Mouse (Mus musculus) forebrain, postnatal 0 days (tissue): ENCODE results near the gene Sema3d. TPM values are rescaled to one million over a fixed set of nuclear protein-coding genes. Genes with fewer than 3 reads are reported as not detected.
A peak's percentile ranks its signal among the peaks of the same experiment; 100 is the strongest.

Experiments used
- ATAC-seq: fragments of 200-750 bp; cut with Nextera tagmentation; 2 replicates; pipeline ENCODE4 v1.8.0; 2017; ENCODE audit warnings: mild to moderate bottlenecking, moderate library complexity
- DNase-seq: peaks from one replicate; pipeline ENCODE4 v3.0.0-alpha.2; 2015
- H3K27ac ChIP-seq: fragments of 300-500 bp; sonication (generic); 2 replicates; pipeline ENCODE4 v1.5.1; 2014; ENCODE audit warnings: low read depth, mild to moderate bottlenecking, antibody characterized with exemption, low read length, moderate library complexity, mixed read lengths
- H3K27me3 ChIP-seq: fragments of 300-500 bp; sonication (generic); 2 replicates; pipeline ENCODE4 v1.6.1; 2014; ENCODE audit warnings: mild to moderate bottlenecking, low read length, mixed read lengths; ENCODE audit not compliant: insufficient read depth
- H3K36me3 ChIP-seq: fragments of 300-500 bp; sonication (generic); 2 replicates; pipeline ENCODE4 v1.6.1; 2014; ENCODE audit warnings: mild to moderate bottlenecking, moderate library complexity; ENCODE audit not compliant: insufficient read depth
- H3K4me1 ChIP-seq: fragments of 300-500 bp; sonication (generic); 2 replicates; pipeline ENCODE4 v1.6.1; 2014; ENCODE audit warnings: antibody characterized with exemption; ENCODE audit not compliant: insufficient read depth
- H3K4me2 ChIP-seq: fragments of 300-500 bp; sonication (generic); 2 replicates; pipeline ENCODE4 v1.6.1; 2014; ENCODE audit warnings: low read depth, mild to moderate bottlenecking, moderate library complexity
- H3K4me3 ChIP-seq: fragments of 300-500 bp; sonication (generic); 2 replicates; pipeline ENCODE4 v1.5.1; 2014; ENCODE audit warnings: low read depth, low read length, mixed read lengths
- H3K9ac ChIP-seq: fragments of 300-500 bp; sonication (generic); 2 replicates; pipeline ENCODE4 v1.6.1; 2014; ENCODE audit warnings: mild to moderate bottlenecking
- H3K9me3 ChIP-seq: fragments of 300-500 bp; sonication (generic); 2 replicates; pipeline ENCODE4 v1.6.1; 2016; ENCODE audit warnings: low read length
- CTCF ChIP-seq: sonication (generic); IDR thresholded peaks from 2 replicates; pipeline ENCODE4 v1.5.1; 2016; ENCODE audit warnings: antibody characterized with exemption, control low read depth, low read depth
- WGBS: fragments of 180-500 bp; shearing (Covaris S2); extraction: QIAGEN DNeasy Blood & Tissue Kit; methylation state at CpG from one replicate; pipeline ENCODE4 v1.1.7; 2014; 5-methylcytosine and 5-hydroxymethylcytosine counted together
- polyA plus RNA-seq: library from polyadenylated mRNA; unstranded; fragments of >200 nt; fragmentation: Nextera tagmentation; extraction: Ambion mirVana; gene quantifications from 2 replicates; pipeline ENCODE4 v1.2.1, GENCODE M21; 2015
- total RNA-seq: library from RNA; depleted of rRNA; stranded (reverse); fragments of >200 nt; gene quantifications from 2 replicates; pipeline ENCODE4 v1.2.3, GENCODE M21; 2014

Sema3d gene
- total and polyA plus RNA-seq, 2 experiments from 2014 or later: 1.8 to 3.7 TPM

DNA sequence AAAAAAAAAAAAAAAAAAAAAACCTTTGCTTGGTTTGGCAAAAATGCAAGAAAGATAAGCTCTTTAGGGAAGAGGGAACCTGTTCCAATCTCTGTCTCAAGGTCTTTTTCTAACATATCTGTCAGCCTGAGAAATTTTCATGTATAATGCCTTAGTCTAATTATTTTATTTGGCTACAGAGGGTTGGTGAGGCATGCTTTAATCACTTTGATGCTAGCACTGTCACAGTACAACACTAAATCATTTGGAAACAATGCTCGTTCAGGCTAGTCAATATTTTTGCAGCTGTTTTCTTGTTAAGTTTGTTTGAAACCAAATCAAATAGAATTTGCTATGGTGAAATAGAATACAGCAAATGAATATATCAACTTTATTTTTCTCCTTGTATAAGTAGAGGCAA is 74.3 kb downstream of the Sema3d start:
- 52% methylated on average over 1 of the region's 1 CpGs for WGBS
- Histone ChIP-seq H3K4me1 (no peaks in the 10 kb centered on the region), H3K9ac (no peak overlapping the region), H3K9me3 (no peaks in the 10 kb centered on the region), H3K4me2 (no peak overlapping the region), H3K4me3 (no peak overlapping the region), H3K36me3 (no peaks in the 10 kb centered on the region), H3K27me3 (no peaks in the 10 kb centered on the region), H3K27ac (no peak overlapping the region)
- no peak for TF ChIP-seq CTCF
- no peak for DNase-seq
- no peak for ATAC-seq

DNA sequence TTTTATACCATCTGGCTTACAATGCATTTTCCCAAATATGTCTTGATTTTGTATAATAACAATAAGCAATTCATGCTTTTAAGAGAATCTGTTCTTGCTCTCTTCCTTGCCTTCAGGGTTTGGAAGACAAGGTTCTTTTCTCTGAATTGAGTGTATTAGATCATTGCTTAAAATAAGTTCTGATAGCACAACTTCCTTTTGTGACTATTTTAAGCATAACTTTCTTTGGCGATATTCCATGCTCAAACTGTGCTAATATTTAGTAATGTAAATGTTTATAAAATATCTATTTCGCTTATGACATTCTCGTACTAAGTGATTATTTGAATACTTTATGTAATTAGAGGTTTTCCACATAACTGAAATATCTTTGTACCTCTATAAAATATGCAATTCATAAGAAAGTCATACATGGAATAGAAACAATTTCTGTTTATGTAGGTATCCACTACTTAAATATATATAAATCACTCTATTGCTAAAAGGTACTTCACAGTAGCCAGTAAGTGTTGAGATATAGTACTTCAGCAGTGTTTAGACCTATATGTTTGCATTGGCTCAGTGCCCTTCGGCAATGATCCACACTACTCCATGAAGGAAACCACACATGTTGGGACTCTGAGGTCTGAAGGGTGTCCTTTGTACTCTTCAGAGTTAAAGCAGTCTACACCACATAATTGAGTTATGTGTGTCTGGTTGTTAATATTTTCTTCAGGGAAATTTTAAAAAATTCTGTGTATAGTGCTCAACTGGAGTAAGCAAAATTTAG is 84.6 kb downstream of the Sema3d start:
- TF ChIP-seq CTCF: no peak
- Histone ChIP-seq H3K4me1 (no peaks in the 10 kb centered on the region), H3K9ac (no peak overlapping the region), H3K27me3 (no peaks in the 10 kb centered on the region), H3K4me2 (no peak overlapping the region), H3K9me3 (no peaks in the 10 kb centered on the region), H3K27ac (no peak overlapping the region), H3K36me3 (no peaks in the 10 kb centered on the region), H3K4me3 (no peak overlapping the region)
- WGBS: 86% methylated on average over 4 of the region's 4 CpGs
- ATAC-seq (no peak), DNase-seq (no peak)

DNA sequence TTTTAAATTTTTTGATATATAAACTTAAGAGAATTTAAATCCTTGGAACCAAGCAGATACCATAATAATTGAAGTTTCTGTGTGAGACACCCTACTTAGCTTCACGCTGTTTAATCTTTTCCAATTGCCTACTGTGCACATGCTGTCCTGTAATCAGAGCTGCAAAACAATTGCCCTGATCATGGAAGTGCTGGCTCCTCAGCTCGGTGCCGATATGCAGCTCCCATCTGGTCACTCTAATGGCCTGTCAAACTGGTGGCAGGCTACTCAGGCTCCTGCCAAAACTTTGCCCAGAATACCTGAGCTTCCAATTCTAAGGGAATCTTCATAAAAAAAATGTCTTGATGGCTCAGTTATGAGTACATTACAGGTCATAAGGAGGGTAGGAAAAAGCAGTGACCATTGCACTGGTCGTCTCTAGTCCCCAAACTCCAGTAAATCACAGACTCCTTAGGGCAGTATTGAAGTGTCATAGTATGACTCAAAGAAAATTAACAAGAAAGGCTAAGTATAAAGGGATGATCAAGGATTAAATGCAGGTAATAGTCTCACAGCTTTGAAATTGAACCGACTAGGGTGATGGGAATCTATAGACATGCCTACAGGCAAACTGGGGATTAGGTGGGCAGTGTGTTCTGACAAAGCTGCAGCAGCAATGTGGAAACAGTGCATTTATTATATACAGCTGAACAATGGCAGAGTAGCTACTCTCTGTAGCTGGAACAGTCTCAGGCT is 91.9 kb downstream of the Sema3d start:
- DNase-seq: no peak
- no peak overlapping the region for H3K9ac ChIP-seq
- ATAC-seq: no peak

DNA sequence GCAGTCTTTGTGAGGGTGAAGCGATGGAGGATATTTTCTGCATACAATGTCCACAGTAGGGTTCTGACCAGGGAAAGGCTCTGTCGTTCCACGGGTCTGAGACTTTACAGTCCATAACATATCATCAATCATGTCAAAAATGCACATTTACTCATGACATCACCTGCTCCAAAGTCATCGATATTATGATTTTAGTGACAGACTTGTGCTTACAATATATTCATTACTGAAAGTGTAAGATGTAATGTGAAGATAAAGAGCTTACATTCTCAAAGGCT is 92.4 kb downstream of the Sema3d start:
- H3K27ac ChIP-seq: no peak overlapping the region
- H3K4me2 ChIP-seq: no peak overlapping the region
- no peak for TF ChIP-seq CTCF
- no peak for DNase-seq
- no peaks in the 10 kb centered on the region for H3K36me3 ChIP-seq
- H3K9ac ChIP-seq: no peak overlapping the region
- no peaks in the 10 kb centered on the region for H3K9me3 ChIP-seq
- H3K4me1 ChIP-seq: no peaks in the 10 kb centered on the region
- no peak overlapping the region for H3K4me3 ChIP-seq
- H3K27me3 ChIP-seq: no peaks in the 10 kb centered on the region
- 45% methylated on average over 4 of the region's 4 CpGs for WGBS
- ATAC-seq: no peak

More for the DNA sequence above, 91.9 kb downstream of the Sema3d start:
- Histone ChIP-seq H3K27ac (no peak overlapping the region), H3K27me3 (no peaks in the 10 kb centered on the region), H3K9me3 (no peaks in the 10 kb centered on the region), H3K36me3 (no peaks in the 10 kb centered on the region), H3K4me2 (no peak overlapping the region), H3K4me1 (no peaks in the 10 kb centered on the region), H3K4me3 (no peak overlapping the region)
- TF ChIP-seq CTCF: no peak
- WGBS: 28% methylated on average over 5 of the region's 5 CpGs

DNA sequence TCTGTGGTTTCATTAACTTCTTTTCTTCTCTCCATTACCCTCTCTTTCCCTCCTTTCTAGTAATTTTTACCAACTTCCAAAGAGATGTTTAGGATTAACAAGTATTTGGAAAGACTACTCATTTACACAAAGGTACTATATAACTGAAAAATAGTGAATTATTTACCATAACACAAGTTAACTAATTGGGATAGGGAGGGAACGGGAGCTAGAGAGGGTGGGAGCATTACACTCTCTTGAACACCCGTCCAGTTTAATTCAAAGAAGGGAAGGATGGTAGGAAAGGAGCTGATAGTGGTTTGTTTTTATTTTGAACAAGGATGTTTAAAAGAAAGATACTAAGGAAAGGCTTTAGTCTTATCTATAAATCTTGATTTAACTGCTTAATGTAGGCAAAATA is 104.7 kb downstream of the Sema3d start:
- Histone ChIP-seq H3K9ac (no peak overlapping the region), H3K27ac (no peak overlapping the region), H3K9me3 (no peaks in the 10 kb centered on the region), H3K4me3 (no peak overlapping the region), H3K4me2 (no peak overlapping the region), H3K36me3 (no peaks in the 10 kb centered on the region), H3K27me3 (no peaks in the 10 kb centered on the region), H3K4me1 (no peaks in the 10 kb centered on the region)
- no peak for TF ChIP-seq CTCF
- DNase-seq: no peak
- ATAC-seq: no peak
- 70% methylated on average over 2 of the region's 2 CpGs for WGBS

DNA sequence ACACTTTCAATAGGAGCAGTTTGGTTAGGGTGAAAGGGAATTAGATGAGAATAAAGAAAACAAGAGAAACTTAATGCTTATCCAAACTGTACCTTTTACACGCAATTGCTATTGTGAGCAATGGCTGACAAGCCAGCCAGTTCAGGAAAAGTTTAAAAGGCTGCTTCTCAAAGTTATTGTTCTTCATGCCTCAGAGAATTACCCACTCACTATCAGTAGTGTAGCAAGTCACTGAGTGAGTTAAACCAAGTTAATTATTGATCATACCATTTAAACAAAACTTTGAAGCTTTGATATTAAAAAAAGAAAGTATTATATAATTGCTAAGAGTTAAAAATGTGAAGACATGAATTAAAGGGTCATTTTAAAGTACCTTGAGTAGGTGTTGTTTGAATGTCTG is 108.5 kb downstream of the Sema3d start:
- ATAC-seq: no peak
- no peak overlapping the region for H3K4me2 ChIP-seq
- DNase-seq: no peak
- no peaks in the 10 kb centered on the region for H3K9me3 ChIP-seq
- no peak overlapping the region for H3K27ac ChIP-seq
- H3K9ac ChIP-seq: no peak overlapping the region
- no peaks in the 10 kb centered on the region for H3K4me1 ChIP-seq
- no peaks in the 10 kb centered on the region for H3K36me3 ChIP-seq
- 75% methylated on average over 1 of the region's 1 CpGs for WGBS
- no peaks in the 10 kb centered on the region for H3K27me3 ChIP-seq
- no peak for TF ChIP-seq CTCF
- H3K4me3 ChIP-seq: no peak overlapping the region

DNA sequence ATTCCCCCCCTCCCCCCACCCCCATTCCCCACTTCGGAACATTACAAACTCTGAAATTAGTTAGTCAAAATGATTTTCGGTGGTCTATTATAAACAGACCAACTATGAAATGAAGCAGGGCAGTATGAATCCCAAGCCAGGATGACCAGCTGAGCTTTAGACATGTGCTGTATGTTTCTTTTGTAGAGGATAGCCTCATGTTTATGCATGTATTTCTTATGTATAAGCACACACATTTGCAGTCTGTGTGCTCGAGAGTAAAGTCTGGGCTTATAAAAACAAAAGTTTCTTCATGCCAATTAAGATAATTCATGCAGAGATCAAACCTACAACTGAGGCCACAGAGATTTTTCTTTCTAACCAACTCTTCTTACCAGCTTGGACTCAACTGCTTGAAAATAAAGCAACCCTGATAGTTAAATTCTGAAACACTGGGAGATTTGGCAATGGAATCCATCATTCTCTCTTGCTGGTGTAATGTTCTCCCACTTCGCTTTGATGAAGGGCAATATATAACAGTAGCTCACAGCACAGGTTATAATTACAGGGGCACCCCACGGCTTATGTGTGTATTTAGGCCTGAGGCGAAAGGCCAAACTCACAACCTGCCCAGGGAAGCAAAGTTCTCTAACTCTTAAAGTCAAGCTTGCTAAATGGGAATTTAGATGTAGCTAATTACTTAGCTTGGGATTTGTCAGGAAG is 115.2 kb downstream of the Sema3d start:
- peak; percentile 51 for ATAC-seq
- Histone ChIP-seq H3K9me3 (no peaks in the 10 kb centered on the region), H3K27ac (no peak overlapping the region), H3K4me1 (no peaks in the 10 kb centered on the region), H3K36me3 (no peaks in the 10 kb centered on the region), H3K4me3 (no peak overlapping the region), H3K27me3 (no peaks in the 10 kb centered on the region), H3K4me2 (no peak overlapping the region), H3K9ac (no peak overlapping the region)
- DNase-seq: no peak
- WGBS: 28% methylated on average over 6 of the region's 6 CpGs
- no peak for TF ChIP-seq CTCF
